Mouse (Mus musculus) liver, embryonic 14.5 days (tissue): Measurements from ENCODE around the gene Mad1l1.

Experiments
- CTCF ChIP-seq: IDR thresholded peaks from 2 replicates; pipeline ENCODE4 v1.5.1; 2016; ENCODE audit warnings: antibody characterized with exemption, low read depth, control low read depth
- EP300 ChIP-seq: IDR thresholded peaks from 2 replicates; pipeline ENCODE4 v1.6.1; 2016; ENCODE audit warnings: antibody characterized with exemption, low read depth

GRCm38 (mm10) chr5:140223070-140224053 is 98.0 kb downstream of the Mad1l1 start:
- TF ChIP-seq EP300 (no peak), CTCF (no peak)
